Mouse (Mus musculus) embryonic facial prominence, embryonic 13.5 days (tissue): ENCODE data around the gene Araf. TPM values are rescaled to one million over a fixed set of nuclear protein-coding genes. Genes with fewer than 3 reads are reported as not detected.

Source experiments
- microRNA-seq: library from miRNA; unstranded; fragments of <30 nt; microRNA quantifications from one replicate; pipeline ENCODE4, GENCODE M21; 2016
- polyA plus RNA-seq: library from polyadenylated mRNA; unstranded; fragments of >200 nt; fragmentation: Nextera tagmentation; extraction: Ambion mirVana; gene quantifications from 2 replicates; pipeline ENCODE4 v1.2.1, GENCODE M21; 2015

Gene Araf
- polyA plus RNA-seq, 1 experiment from 2014 or later = 118 TPM

Small RNAs within 50 kb of the gene (microRNA-seq; reads per million reads assigned to microRNA genes)
- gene Gm24824 (not detected), gene Mir5617 (0.55 reads per million)

Other genes with a start within 250 kb of the Araf start
- gene Rgn, start 248.0 kb upstream of the Araf start, polyA plus RNA-seq = 0.17 and 2.2 TPM in 2 replicates
- gene Rbm10, start 180.3 kb upstream of the Araf start, polyA plus RNA-seq = 66.0 and 70.1 TPM in 2 replicates
- 224 TPM in 2 replicates for gene Ndufb11, start 180.2 kb upstream of the Araf start, polyA plus RNA-seq
- gene Uba1, start 139.5 kb upstream of the Araf start, polyA plus RNA-seq = 201 and 219 TPM in 2 replicates
- 111 and 127 TPM in 2 replicates for gene Cdk16, start 109.9 kb upstream of the Araf start, polyA plus RNA-seq
- gene Usp11, start 93.9 kb upstream of the Araf start, polyA plus RNA-seq = 57.5 and 59.9 TPM in 2 replicates
- gene Timp1, start 72.4 kb downstream of the Araf start, polyA plus RNA-seq = 15.2 and 26.1 TPM in 2 replicates
- 0.36 and 0.87 TPM in 2 replicates for gene Syn1, start 123.2 kb downstream of the Araf start, polyA plus RNA-seq
- gene Cfp, start 133.7 kb downstream of the Araf start, polyA plus RNA-seq = 7.2 and 7.5 TPM in 2 replicates
- gene Elk1, start 152.8 kb downstream of the Araf start, polyA plus RNA-seq = 18.1 and 19.3 TPM in 2 replicates
- 49.5 and 58.9 TPM in 2 replicates for gene Uxt, start 164.2 kb downstream of the Araf start, polyA plus RNA-seq